Mouse (Mus musculus): ENCODE measurements around the gene Rilpl1.

DNA sequence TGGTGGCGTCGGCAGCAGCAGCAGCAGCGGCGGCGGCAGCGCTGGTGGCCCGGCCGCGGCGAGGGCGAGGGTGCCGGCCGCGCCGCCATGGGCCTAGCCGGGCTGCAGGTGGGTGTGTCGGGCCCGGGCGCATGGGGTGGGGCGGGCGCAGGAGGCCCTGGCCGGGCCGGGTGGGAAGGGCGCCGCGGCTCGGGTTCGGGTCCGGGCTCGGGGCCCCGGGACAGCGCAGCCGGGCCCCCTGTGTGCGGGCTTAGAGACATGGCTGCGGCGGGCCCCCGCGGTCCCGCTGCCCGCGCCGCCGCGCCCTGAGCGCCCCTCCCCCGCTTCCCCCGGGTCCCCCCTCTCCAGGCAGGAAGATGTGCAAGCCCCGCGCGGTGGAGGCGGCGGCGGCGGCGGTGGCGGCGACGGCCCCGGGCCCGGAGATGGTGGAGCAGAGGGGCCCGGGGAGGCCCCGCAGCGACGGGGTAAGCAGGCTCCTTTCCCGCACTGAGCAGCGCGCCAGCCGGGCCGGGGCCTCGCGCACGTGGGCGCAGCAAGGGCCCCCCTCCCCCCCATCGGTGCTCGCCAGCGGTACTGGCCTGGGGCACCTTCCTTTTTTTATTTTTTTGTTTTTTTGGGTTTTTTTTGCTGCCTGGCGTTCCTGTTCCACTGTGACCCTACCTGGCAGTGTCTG lies 85.4 kb downstream of the Rilpl1 start:
- TF ChIP-seq CTCF (IDR thresholded peaks at IDR 0.05; ENCODE audit: low read depth) (no peak), EP300 (IDR thresholded peaks at IDR 0.05; ENCODE audit: low read depth) (no peak)

Measured in liver, embryonic 14.5 days (tissue).